Mouse (Mus musculus) kidney, adult 2 months (tissue): ENCODE data around the gene Man1a.

Source experiments
- CTCF ChIP-seq: fragments of 200-500 bp; conservative IDR thresholded peaks from 2 replicates; pipeline ENCODE4 v1.5.1; 2011; ENCODE audit warnings: low read depth, mild to moderate bottlenecking, control low read depth, low read length, moderate library complexity, mixed read lengths; ENCODE audit not compliant: insufficient read depth, insufficient read length
- POLR2A ChIP-seq: fragments of 200-500 bp; IDR thresholded peaks from one replicate; pipeline ENCODE4 v1.6.1; 2011; ENCODE audit warnings: low read depth, low read length, control low read depth

GRCm38 (mm10) chr10:54076420-54076819, at the start of gene Man1a:
- TF ChIP-seq CTCF = no peak
- TF ChIP-seq POLR2A = no peak
